Mouse (Mus musculus): Measurements from ENCODE around the gene Ptprm.

DNA sequence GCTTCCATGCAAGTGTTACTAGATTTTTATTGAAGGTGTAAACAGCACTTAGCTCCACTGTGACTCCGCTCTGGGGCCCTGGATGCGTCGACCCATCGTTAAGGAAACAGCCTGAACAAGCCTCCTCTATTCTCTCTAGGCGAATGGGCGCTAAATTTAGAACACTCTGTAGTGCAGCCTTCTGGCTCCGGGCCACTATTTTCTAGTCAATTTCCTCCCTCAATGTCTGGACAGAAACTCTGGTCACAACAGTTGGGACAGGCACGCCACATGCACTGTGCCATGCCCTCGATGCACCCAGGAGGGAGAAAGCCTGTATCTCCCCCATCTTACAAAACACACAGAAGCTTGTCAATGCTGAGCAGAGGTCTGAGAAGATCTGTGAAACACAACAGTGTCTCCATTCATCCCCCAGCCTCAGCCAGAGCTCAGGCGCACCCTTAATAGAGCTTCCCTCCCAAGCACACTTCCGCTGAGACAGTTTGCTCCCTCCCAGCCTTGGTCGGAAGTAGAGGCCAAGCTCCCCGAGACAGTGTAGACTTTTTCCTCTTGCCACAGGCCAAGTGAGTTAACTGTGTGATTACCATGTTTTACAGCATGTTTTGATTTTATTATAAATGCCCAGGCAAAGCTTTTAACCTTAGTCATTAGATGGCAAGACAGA, 220.7 kb downstream of the Ptprm start:
- TF ChIP-seq POLR2A (IDR thresholded peaks at IDR 0.05; ENCODE audit: control insufficient read depth, extremely low read depth, insufficient read depth, low read length, poor library complexity) (no peak), CTCF (IDR thresholded peaks at IDR 0.05; ENCODE audit: borderline replicate concordance, control insufficient read depth, extremely low read depth, insufficient read depth, low read length, poor library complexity) (no peak)

Data from thymus, adult 2 months (tissue).